Mouse (Mus musculus) ES-Bruce4 (cell line): Measurements from ENCODE around the gene Tas1r2.

Experiments used
- CTCF ChIP-seq: IDR thresholded peaks from one replicate; pipeline ENCODE4 v1.8.1; 2011; ENCODE audit warnings: low read depth, low read length
- EP300 ChIP-seq: IDR thresholded peaks from 2 replicates; pipeline ENCODE4 v1.6.1; 2011; ENCODE audit warnings: low read depth, low read length; ENCODE audit not compliant: insufficient read depth
- POLR2A ChIP-seq: IDR thresholded peaks from one replicate; pipeline ENCODE4 v1.8.1; 2011; ENCODE audit warnings: low read length; ENCODE audit not compliant: insufficient read depth

DNA sequence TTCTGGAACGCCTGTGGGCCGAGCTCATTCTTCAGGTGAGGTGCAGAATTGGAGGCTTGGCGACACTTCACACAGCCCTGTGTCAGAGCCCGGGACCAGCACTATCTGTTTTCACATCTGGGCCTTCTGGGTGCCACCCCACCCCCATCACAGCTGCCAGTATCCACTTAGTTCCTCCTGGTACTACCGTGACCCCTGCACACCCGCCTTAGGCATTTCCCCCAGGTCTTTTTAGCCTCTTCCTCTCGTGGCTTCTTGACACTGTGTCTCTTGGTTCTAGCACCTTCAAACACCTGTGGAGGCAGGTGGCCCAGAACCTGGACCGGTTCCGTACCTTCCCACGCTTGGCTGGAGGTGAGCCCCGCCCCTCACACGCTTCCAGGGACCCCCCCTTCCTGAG lies 13.0 kb upstream of the Tas1r2 start:
- TF ChIP-seq CTCF (no peak), EP300 (no peak), POLR2A (no peak)
